Mouse (Mus musculus) thymus, postnatal 25 days (tissue): Measurements from ENCODE around the gene Rapgefl1.
A peak's percentile ranks its signal among the peaks of the same experiment; 100 is the strongest.
"Not testable (repeated sequence)": the region's sequence is repeated elsewhere in the genome, so short reads cannot be mapped to it uniquely, and the experiment has no call there.

Experiments
- DNase-seq: peaks from one replicate; pipeline ENCODE4 v3.0.0; 2022

Rapgefl1 gene

GRCm38 (mm10) chr11:98820968-98821367 is 15.6 kb upstream of the Rapgefl1 start:
- no peak for DNase-seq

GRCm38 (mm10) chr11:98826071-98826470 is 10.5 kb upstream of the Rapgefl1 start:
- not testable (repeated sequence) for DNase-seq

- no peak for DNase-seq
Observed at GRCm38 (mm10) chr11:98827877-98828276, 8.7 kb upstream of the Rapgefl1 start.

GRCm38 (mm10) chr11:98829091-98829775 is 7.4 kb upstream of the Rapgefl1 start:
- DNase-seq, result peak; percentile 41

- no peak for DNase-seq
Observed at GRCm38 (mm10) chr11:98829875-98830274, 6.7 kb upstream of the Rapgefl1 start.

- DNase-seq, result no peak
Observed at GRCm38 (mm10) chr11:98835296-98835695, 1.3 kb upstream of the Rapgefl1 start.

- DNase-seq, result no peak
Observed at GRCm38 (mm10) chr11:98835725-98836124, 860 bp upstream of the Rapgefl1 start.

GRCm38 (mm10) chr11:98836128-98836527 is 457 bp upstream of the Rapgefl1 start:
- DNase-seq, result no peak

- peak; percentile 47 for DNase-seq
Observed at GRCm38 (mm10) chr11:98837231-98837704, 683 bp downstream of the Rapgefl1 start.

GRCm38 (mm10) chr11:98837917-98838316 is 1.3 kb downstream of the Rapgefl1 start:
- DNase-seq, result no peak

- no peak for DNase-seq
Observed at GRCm38 (mm10) chr11:98838512-98838911, 1.9 kb downstream of the Rapgefl1 start.

GRCm38 (mm10) chr11:98839402-98839801 is 2.8 kb downstream of the Rapgefl1 start:
- no peak for DNase-seq

- peak; percentile 47 for DNase-seq
Observed at GRCm38 (mm10) chr11:98839897-98840296, 3.3 kb downstream of the Rapgefl1 start.

- no peak for DNase-seq
Observed at GRCm38 (mm10) chr11:98846016-98846415, 9.4 kb downstream of the Rapgefl1 start.

- DNase-seq, result no peak
Observed at GRCm38 (mm10) chr11:98846865-98847604, 10.4 kb downstream of the Rapgefl1 start.

- no peak for DNase-seq
Observed at GRCm38 (mm10) chr11:98849196-98849894, 12.8 kb downstream of the Rapgefl1 start.

- DNase-seq, result no peak
Observed at GRCm38 (mm10) chr11:98850100-98851093, 13.8 kb downstream of the Rapgefl1 start.

- no peak for DNase-seq
Observed at GRCm38 (mm10) chr11:98854116-98854515, 17.5 kb downstream of the Rapgefl1 start.

- no peak for DNase-seq
Observed at GRCm38 (mm10) chr11:98854659-98855058, 18.1 kb downstream of the Rapgefl1 start.

GRCm38 (mm10) chr11:98858759-98859731 is 22.5 kb downstream of the Rapgefl1 start:
- DNase-seq, result peak; percentile 82
